Mouse (Mus musculus): ENCODE measurements around the gene Glt8d1.

DNA sequence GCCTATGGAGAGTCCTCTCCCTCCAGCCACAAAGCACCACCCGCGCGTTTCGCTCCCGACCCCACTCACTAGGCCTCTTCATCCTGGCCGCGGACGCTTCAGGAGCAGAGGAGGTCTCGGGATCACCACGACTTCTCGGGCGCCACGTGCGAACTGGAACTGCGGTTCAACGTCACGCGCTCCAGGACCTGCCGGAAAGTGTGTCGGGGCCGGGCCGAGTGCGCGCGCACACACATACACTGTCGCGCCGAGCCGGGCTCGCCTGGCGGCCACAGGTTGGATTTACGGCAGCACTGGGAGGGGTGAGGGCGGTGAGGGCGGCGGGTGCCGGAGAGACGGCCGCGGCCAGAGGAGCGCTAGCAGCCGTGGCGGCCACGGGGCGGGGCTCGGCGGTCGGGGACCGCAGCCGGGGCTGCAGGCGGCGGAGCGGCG, 17.7 kb downstream of the Glt8d1 start, which contains the start of the genes Pbrm1 and Gnl3:
- TF ChIP-seq CTCF (IDR thresholded peaks at IDR 0.05), result peak; percentile 41
- 0 out of 2 replicates have a peak, but pooled peaks have one; percentile 16 for TF ChIP-seq EP300 (IDR thresholded peaks at IDR 0.05; ENCODE audit: insufficient read depth, low read depth, low read length)

Measured in heart, adult 2 months (tissue).